Mouse (Mus musculus): ENCODE results near the gene Slc2a10. TPM values are rescaled to one million over a fixed set of nuclear protein-coding genes. Genes with fewer than 3 reads are reported as not detected.
A peak's percentile ranks its signal among the peaks of the same experiment; 100 is the strongest.

Gene Slc2a10
- polyA plus RNA-seq, 1 experiment from 2014 or later = 4.6 TPM

GRCm38 (mm10) chr2:165512426-165512825 lies 8.8 kb downstream of the Slc2a10 start:
- Histone ChIP-seq H3K36me3 (no peaks in the 10 kb centered on the region), H3K27ac (no peak overlapping the region), H3K9me3 (replicated peaks) (no peaks in the 10 kb centered on the region), H3K27me3 (ENCODE audit: low read depth, poor library complexity, severe bottlenecking) (peaks cover 19% of the 10 kb centered on the region), H3K4me3 (no peak overlapping the region), H3K4me1 (peaks cover 35% of the 10 kb centered on the region)
- WGBS = 28% methylated on average over 7 of the region's 7 CpGs
- DNase-seq (ENCODE audit: low spot score) = no peak

- WGBS = 49% methylated on average over 11 of the region's 11 CpGs
These were observed 9.4 kb downstream of the Slc2a10 start for GRCm38 (mm10) chr2:165512870-165513600.

GRCm38 (mm10) chr2:165515178-165515728 lies 11.7 kb downstream of the Slc2a10 start:
- no peak overlapping the region for H3K27ac ChIP-seq
- H3K27me3 ChIP-seq (ENCODE audit: low read depth, poor library complexity, severe bottlenecking) = peaks cover 15% of the 10 kb centered on the region; the same call in 1 of the 2 replicates
- peaks cover 25% of the 10 kb centered on the region for H3K4me1 ChIP-seq
- 95% methylated on average over 20 of the region's 20 CpGs for WGBS
- H3K9me3 ChIP-seq (replicated peaks) = no peaks in the 10 kb centered on the region
- no peak overlapping the region for H3K4me3 ChIP-seq
- no peak for DNase-seq (ENCODE audit: low spot score)
- no peaks in the 10 kb centered on the region for H3K36me3 ChIP-seq

More at GRCm38 (mm10) chr2:165512870-165513600, 9.4 kb downstream of the Slc2a10 start:
- H3K4me3 ChIP-seq = no peak overlapping the region
- no peak for DNase-seq (ENCODE audit: low spot score)
- no peaks in the 10 kb centered on the region for H3K36me3 ChIP-seq
- no peak overlapping the region for H3K27ac ChIP-seq
- peaks cover 35% of the 10 kb centered on the region for H3K4me1 ChIP-seq
- peaks cover 19% of the 10 kb centered on the region for H3K27me3 ChIP-seq (ENCODE audit: low read depth, poor library complexity, severe bottlenecking)
- H3K9me3 ChIP-seq (replicated peaks) = no peaks in the 10 kb centered on the region

- Histone ChIP-seq H3K4me3 (no peak overlapping the region), H3K27ac (no peak overlapping the region), H3K27me3 (ENCODE audit: low read depth, poor library complexity, severe bottlenecking) (peaks cover 13% of the 10 kb centered on the region; the same call in 1 of the 2 replicates), H3K4me1 (peaks cover 10% of the 10 kb centered on the region; the same call in 1 of the 2 replicates), H3K9me3 (replicated peaks) (no peaks in the 10 kb centered on the region), H3K36me3 (no peaks in the 10 kb centered on the region)
- DNase-seq (ENCODE audit: low spot score) = no peak
- WGBS = 67% methylated on average over 4 of the region's 4 CpGs
These were observed 22.0 kb downstream of the Slc2a10 start for GRCm38 (mm10) chr2:165525609-165526008.

- WGBS = 25% methylated on average over 8 of the region's 8 CpGs
- H3K27ac ChIP-seq = no peak overlapping the region
- peak; percentile 88 for DNase-seq (ENCODE audit: low spot score)
These were observed 25.5 kb downstream of the Slc2a10 start for GRCm38 (mm10) chr2:165529106-165529505.

GRCm38 (mm10) chr2:165533789-165534188 lies 30.2 kb downstream of the Slc2a10 start:
- H3K4me1 ChIP-seq = peaks cover 37% of the 10 kb centered on the region
- WGBS = 75% methylated on average over 6 of the region's 6 CpGs
- H3K27me3 ChIP-seq (ENCODE audit: low read depth, poor library complexity, severe bottlenecking) = peaks cover 13% of the 10 kb centered on the region; the same call in 1 of the 2 replicates
- H3K36me3 ChIP-seq = no peaks in the 10 kb centered on the region
- H3K9me3 ChIP-seq (replicated peaks) = no peaks in the 10 kb centered on the region
- H3K27ac ChIP-seq = no peak overlapping the region
- no peak for DNase-seq (ENCODE audit: low spot score)
- no peak overlapping the region for H3K4me3 ChIP-seq

More at GRCm38 (mm10) chr2:165529106-165529505, 25.5 kb downstream of the Slc2a10 start:
- H3K4me1 ChIP-seq = peaks cover 22% of the 10 kb centered on the region; the same call in 1 of the 2 replicates
- H3K9me3 ChIP-seq (replicated peaks) = no peaks in the 10 kb centered on the region
- no peaks in the 10 kb centered on the region for H3K36me3 ChIP-seq
- peaks cover 22% of the 10 kb centered on the region; the same call in 1 of the 2 replicates for H3K27me3 ChIP-seq (ENCODE audit: low read depth, poor library complexity, severe bottlenecking)
- H3K4me3 ChIP-seq = no peak overlapping the region

GRCm38 (mm10) chr2:165540975-165541374 lies 37.4 kb downstream of the Slc2a10 start:
- Histone ChIP-seq H3K27ac (no peak overlapping the region), H3K27me3 (ENCODE audit: low read depth, poor library complexity, severe bottlenecking) (peaks cover 10% of the 10 kb centered on the region; the same call in 1 of the 2 replicates), H3K4me3 (no peak overlapping the region), H3K4me1 (peaks cover 41% of the 10 kb centered on the region), H3K36me3 (no peaks in the 10 kb centered on the region), H3K9me3 (replicated peaks) (no peaks in the 10 kb centered on the region)
- WGBS = 81% methylated on average over 3 of the region's 3 CpGs
- DNase-seq (ENCODE audit: low spot score) = no peak

- 61% methylated on average over 13 of the region's 13 CpGs for WGBS
- no peaks in the 10 kb centered on the region for H3K36me3 ChIP-seq
- H3K4me1 ChIP-seq = peaks cover 58% of the 10 kb centered on the region
- no peak for DNase-seq (ENCODE audit: low spot score)
- H3K4me3 ChIP-seq = no peak overlapping the region
- no peaks in the 10 kb centered on the region for H3K9me3 ChIP-seq (replicated peaks)
- H3K27ac ChIP-seq = no peak overlapping the region
- peaks cover 10% of the 10 kb centered on the region; the same call in 1 of the 2 replicates for H3K27me3 ChIP-seq (ENCODE audit: low read depth, poor library complexity, severe bottlenecking)
These were observed 39.5 kb downstream of the Slc2a10 start for GRCm38 (mm10) chr2:165542939-165543669.

GRCm38 (mm10) chr2:165543670-165544016 lies 40.1 kb downstream of the Slc2a10 start:
- WGBS = 88% methylated on average over 10 of the region's 10 CpGs
- H3K9me3 ChIP-seq (replicated peaks) = no peaks in the 10 kb centered on the region
- H3K27me3 ChIP-seq (ENCODE audit: low read depth, poor library complexity, severe bottlenecking) = peaks cover 10% of the 10 kb centered on the region; the same call in 1 of the 2 replicates
- no peak overlapping the region for H3K27ac ChIP-seq
- peaks cover 57% of the 10 kb centered on the region for H3K4me1 ChIP-seq
- H3K36me3 ChIP-seq = no peaks in the 10 kb centered on the region
- H3K4me3 ChIP-seq = no peak overlapping the region
- no peak for DNase-seq (ENCODE audit: low spot score)

GRCm38 (mm10) chr2:165545687-165546086 lies 42.1 kb downstream of the Slc2a10 start:
- H3K9me3 ChIP-seq (replicated peaks) = no peaks in the 10 kb centered on the region
- no peak overlapping the region for H3K4me3 ChIP-seq
- peaks cover 6% of the 10 kb centered on the region; the same call in 1 of the 2 replicates for H3K27me3 ChIP-seq (ENCODE audit: low read depth, poor library complexity, severe bottlenecking)
- H3K36me3 ChIP-seq = no peaks in the 10 kb centered on the region
- 88% methylated on average over 2 of the region's 2 CpGs for WGBS
- no peak overlapping the region for H3K27ac ChIP-seq
- H3K4me1 ChIP-seq = peaks cover 49% of the 10 kb centered on the region
- no peak for DNase-seq (ENCODE audit: low spot score)

GRCm38 (mm10) chr2:165546341-165546740 lies 42.8 kb downstream of the Slc2a10 start:
- peaks cover 53% of the 10 kb centered on the region for H3K4me1 ChIP-seq
- H3K27me3 ChIP-seq (ENCODE audit: low read depth, poor library complexity, severe bottlenecking) = peaks cover 6% of the 10 kb centered on the region; the same call in 1 of the 2 replicates
- no peak overlapping the region for H3K27ac ChIP-seq
- DNase-seq (ENCODE audit: low spot score) = no peak
- H3K36me3 ChIP-seq = no peaks in the 10 kb centered on the region
- no peak overlapping the region for H3K4me3 ChIP-seq
- no peaks in the 10 kb centered on the region for H3K9me3 ChIP-seq (replicated peaks)
- 58% methylated on average over 8 of the region's 8 CpGs for WGBS

GRCm38 (mm10) chr2:165547410-165547809 lies 43.8 kb downstream of the Slc2a10 start:
- Histone ChIP-seq H3K4me1 (peaks cover 52% of the 10 kb centered on the region), H3K27me3 (ENCODE audit: low read depth, poor library complexity, severe bottlenecking) (peaks cover 3% of the 10 kb centered on the region; the same call in 1 of the 2 replicates), H3K9me3 (replicated peaks) (no peaks in the 10 kb centered on the region), H3K4me3 (no peak overlapping the region), H3K27ac (no peak overlapping the region), H3K36me3 (no peaks in the 10 kb centered on the region)
- WGBS = 53% methylated on average over 9 of the region's 9 CpGs
- peak; percentile 50 for DNase-seq (ENCODE audit: low spot score)

GRCm38 (mm10) chr2:165548627-165549026 lies 45.0 kb downstream of the Slc2a10 start:
- Histone ChIP-seq H3K27me3 (ENCODE audit: low read depth, poor library complexity, severe bottlenecking) (no peaks in the 10 kb centered on the region; the same call in 1 of the 2 replicates), H3K4me3 (no peak overlapping the region), H3K9me3 (replicated peaks) (no peaks in the 10 kb centered on the region), H3K27ac (no peak overlapping the region), H3K4me1 (peaks cover 40% of the 10 kb centered on the region), H3K36me3 (no peaks in the 10 kb centered on the region)
- no peak for DNase-seq (ENCODE audit: low spot score)
- 78% methylated on average over 6 of the region's 6 CpGs for WGBS

Measured in limb, embryonic 10.5 days (tissue).